Mouse (Mus musculus): ENCODE measurements around the gene Rnaseh2a.

Gene Rnaseh2a

DNA sequence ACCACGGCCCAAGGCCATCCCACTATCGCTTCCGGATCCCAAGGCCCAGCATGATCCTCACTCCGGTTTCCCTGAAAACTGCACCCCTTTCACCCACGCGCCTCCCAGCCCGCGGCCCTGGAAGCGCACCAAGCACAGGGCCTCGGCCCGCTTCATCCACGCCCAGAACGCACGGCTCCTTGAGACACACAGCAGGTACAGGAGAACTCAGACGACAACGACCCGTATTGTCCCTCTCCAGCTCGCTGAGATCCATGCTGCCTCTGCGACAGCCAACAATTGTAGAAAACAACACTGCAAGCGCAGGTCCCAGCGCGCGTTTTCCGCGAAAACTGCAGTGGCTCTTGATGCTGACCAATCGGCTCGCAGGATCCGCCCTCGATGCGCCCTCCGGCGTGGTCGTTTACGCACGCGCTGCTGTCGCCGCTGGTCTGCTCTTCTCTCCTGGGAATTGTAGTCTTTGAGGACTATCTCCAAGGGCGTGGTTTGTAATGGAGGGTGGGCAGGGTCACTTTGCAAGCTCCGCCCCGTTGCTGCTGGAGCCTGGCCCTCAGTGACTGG, 3.8 kb downstream of the Rnaseh2a start:
- DNase-seq = peak; percentile 98

DNA sequence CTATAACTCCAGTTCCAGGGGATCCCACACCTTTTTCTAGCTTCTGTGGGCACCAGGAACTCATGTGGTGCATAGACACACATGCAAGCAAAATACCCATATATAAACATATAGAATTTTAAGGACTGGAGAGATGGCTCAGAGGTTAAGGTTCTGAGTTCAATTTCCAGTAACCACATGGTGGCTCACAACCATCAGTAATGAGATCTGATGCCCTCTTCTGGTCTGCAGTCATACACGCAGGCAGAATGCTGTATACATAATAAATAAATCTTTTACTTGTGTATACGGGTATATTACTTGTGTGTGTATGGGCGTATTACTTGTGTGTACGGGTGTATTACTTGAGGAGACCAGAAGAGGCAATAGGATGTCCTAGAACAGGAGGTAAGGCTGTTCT, 5.6 kb downstream of the Rnaseh2a start:
- no peak for DNase-seq

DNA sequence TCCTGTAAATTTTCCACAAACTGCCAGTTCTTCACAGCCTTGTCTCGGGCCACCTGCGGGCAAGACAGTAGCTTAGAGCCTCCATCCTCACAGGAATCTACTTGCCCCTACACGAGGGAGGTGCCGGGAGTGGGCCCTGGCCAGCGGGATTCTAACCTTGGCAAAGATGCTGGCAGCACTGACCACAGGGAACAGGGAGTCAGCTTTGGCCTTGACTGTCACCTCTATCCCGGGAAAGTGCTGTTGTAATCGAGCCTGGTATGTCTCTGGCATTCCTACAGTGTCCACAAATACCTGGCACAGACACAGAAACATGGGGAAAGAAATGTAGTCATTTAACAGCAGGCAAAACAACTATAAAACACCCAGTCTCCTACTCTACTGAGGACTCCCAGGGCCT, 9.8 kb downstream of the Rnaseh2a start:
- no peak for DNase-seq

DNA sequence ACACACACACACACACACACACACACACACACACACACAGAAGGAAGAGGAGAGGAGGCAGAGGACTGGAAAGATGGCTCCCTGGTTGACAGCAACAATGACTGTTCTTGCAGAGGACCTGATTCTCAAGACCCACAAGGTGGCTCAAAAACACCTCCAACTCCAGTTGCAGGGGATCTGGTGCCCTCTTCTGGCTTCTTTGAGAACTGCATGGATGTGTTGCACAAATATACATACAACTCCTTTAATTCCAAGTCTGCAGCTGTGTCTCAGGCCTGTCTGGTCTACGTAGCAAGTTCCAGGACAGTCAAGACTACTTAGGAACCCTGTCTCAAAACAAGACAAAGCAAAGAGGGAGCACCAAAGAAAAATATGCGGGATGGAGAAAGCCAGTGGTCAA, 12.8 kb downstream of the Rnaseh2a start:
- peak; percentile 88 for DNase-seq

DNA sequence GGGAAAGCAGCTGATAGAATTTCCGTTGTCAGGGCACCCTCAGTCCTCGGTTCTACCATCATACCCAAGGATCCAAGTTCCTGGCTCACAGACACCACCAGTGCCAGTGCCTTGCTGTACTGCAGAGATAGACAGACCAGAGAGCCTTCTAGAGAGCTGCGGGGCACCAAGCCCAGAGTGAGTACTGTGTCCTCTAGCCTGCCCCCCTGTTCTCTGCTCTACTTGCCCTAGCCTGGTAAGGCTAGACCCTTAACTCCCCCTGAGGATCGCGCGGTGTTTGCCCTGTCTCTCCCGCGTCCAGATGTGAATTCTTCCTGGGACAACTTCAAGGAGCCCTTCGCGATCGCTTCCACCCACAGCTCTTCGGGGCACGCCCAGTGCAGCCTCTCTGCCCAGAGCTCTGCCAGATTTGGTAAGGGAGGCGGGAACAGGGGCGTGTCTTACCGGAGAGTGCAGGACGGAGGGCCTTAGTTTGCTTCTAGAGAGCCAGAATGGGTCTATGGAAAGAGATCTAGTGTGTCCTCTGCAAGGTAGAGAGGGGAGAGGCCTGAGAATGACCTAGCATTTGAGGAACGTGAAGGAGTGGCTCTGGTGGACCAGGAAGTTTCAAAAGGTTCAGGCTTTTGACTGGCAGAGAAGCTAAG, 16.8 kb downstream of the Rnaseh2a start:
- DNase-seq = peak; percentile 12

DNA sequence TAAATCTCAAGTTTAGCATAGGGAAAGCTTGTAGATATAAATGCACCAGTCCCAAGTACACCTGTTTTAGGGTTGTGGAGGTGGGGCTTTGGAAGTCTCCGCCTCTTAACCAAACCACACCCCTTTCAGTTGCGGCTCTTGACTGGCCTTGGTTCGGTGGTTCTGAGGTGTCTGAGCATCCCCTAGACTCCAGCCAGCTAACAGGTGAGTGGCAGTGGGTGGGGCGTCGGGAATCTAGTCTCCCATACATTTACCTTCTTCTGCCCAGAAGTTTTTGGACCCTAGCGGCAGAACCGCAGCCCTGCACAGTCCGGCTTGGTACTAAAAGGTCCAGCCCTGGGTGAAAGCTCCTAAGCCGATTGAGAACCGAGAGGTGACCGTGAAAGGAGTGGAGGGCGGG, 19.8 kb downstream of the Rnaseh2a start:
- peak; percentile 18 for DNase-seq

DNA sequence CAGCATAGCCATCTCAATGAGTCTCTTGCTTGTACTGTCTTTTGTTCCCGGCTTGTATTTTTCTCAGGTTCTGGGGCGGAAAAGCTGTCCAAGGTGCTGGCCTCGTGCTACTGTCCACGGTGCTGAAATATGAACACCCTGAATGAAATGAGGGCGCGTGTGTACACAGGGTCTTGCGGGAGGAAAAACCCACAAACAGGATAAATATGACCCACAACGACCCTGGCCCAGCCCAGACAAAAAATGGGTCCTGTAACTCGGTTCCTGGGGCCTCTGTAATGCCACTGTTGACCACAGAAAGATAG, 22.4 kb downstream of the Rnaseh2a start:
- peak; percentile 70 for DNase-seq

DNA sequence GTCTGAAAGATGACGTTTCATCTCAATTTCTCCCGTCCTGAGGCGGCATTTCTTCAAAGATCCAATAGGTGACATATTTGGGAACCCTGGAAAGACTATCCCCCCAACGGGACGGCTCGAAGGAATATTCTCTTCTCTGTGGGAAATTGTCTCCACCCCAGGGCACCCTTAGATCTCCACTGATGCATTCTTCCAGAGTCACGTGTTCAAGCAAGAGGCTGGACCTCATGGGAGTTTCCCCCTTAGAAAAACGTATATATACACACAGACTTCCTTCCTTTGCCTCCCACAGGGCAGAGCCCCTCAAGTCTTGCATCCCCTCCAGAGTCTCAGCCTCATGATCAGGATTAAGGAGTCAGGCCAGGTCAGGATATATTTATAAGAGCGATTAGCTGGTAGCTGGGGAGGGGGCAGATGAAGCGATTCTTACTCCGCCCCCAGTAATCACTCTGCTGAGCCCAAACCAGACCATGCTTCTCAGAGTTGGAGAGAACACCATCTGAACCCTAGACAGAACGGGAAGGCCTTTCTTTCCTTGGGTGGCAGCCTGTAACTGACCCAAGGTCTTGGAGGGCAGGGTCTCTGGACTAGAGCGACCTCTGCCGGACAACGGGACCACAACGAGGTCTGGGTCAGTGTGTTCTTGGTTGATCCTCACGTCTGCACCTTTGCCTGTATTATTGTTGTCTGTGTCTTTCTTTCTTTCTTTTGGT, 22.9 kb downstream of the Rnaseh2a start, which contains the start of gene Rtbdn:
Rtbdn (plus strand) TSS at position 464 of the 713 bp plus-strand sequence.
- peak; percentile 70 for DNase-seq

DNA sequence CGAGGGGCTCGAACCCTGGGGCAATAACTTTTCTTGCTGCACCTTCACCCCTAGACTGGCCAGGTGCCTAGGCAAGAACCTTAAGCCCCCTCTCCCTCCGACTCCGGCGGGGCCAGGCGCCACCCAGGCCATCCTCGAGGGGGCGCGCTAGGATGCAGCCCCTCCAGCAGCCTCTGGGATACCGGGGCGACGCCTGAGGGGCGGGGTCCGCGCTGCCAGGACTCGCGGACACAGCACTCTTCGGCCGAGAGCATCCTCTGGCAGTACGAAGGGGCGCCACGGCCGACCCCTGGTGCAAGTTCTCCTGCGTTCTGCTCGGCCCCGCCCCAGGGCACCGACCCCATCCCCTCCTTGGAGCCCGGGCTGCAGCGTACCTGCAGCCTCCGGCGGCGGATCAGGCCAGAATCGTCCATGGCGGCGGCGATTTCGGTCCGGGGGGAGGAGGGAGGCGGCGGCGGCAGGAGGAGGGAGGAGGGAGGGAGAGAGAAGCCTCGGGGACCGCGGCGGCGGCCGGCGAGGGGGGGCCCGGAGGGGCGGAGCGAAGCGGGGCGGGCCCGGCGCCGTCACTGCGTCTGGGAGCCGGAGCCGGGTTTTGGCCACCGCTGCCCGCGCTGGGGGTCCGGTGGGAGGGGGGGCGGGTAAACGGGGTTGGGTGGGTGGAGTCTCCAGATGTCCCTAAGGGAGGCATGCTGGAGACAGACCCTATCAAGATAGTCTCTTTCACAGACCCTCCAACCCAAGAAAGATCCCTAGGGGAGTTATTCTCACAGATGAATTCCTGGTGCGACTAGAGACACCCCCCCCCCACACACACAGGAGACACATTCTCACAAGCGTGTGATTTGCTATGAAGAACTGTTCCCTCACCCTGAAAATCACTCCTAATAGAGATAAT, 23.7 kb downstream of the Rnaseh2a start:
- DNase-seq = peak; percentile 77

DNA sequence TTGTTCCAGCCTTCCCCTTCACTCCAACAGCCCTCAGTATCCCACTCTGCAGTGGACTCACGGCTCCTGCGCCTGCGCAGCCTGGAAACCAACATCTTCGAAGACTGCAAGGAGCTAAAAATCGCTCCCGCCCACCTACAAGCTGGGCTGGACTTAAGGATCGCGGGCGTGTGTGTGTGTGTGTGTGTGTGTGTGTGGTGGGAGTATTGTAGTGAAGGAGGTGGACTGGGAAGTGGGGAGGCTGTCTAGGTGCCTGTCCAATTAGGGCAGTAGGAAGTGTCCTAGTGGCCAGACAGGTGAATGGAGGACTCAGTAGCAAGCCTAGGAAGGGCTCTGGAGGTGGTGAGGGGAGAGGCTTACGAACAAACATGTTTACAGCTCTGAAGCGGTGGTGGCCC, 24.3 kb downstream of the Rnaseh2a start:
- peak; percentile 69 for DNase-seq

DNA sequence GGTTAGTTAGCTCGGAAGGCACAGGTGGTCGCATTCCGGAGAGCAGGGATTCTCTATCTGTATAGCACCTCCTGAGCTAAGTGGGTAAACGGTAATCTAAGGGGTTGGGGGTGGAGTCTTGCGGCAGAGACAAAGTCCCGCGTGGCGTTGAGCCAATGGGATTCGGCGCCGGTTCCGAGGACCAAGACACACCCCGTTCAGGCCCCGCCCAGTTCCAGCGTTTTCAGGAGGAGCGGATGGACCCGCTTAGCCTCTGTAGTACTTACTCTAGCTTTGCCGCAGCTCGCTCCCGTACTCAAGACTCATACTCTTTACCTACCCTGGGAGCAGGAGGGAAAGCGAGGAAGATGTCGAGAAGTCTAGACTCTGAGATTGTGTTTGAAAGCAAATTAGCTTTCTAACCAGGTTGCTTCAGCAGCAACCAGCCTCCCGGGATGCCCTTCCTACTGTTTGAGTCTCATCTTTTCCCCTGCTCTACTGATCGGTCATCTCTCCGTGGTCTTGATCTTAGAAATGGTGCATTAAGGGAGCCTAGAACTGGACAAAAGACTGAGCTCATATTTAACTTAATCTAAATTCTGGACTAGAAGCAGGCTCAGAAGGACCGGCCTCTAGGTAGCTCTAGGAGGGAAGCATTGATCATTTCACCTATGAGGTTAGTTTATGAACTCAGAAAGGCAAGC, 24.9 kb downstream of the Rnaseh2a start:
- peak; percentile 84 for DNase-seq

DNA sequence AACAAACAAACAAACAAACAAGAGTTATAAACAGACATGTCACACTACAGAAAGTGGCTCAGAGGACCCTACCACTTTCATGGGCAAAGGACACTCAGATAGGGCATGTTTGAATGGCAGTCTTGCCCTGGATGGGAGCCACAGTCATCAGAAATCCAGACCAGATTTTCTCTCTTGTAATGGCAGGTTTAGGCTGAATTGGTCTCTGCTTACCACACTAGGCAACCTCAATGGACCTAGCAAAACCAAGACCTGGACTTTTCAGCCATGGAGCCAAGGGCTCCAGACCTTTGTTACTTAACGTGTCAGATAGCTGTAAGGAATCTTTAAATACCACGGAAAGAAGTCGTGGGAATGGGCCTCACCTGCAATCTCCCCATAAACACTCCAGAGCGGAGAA, 25.9 kb downstream of the Rnaseh2a start:
- peak; percentile 63 for DNase-seq

DNA sequence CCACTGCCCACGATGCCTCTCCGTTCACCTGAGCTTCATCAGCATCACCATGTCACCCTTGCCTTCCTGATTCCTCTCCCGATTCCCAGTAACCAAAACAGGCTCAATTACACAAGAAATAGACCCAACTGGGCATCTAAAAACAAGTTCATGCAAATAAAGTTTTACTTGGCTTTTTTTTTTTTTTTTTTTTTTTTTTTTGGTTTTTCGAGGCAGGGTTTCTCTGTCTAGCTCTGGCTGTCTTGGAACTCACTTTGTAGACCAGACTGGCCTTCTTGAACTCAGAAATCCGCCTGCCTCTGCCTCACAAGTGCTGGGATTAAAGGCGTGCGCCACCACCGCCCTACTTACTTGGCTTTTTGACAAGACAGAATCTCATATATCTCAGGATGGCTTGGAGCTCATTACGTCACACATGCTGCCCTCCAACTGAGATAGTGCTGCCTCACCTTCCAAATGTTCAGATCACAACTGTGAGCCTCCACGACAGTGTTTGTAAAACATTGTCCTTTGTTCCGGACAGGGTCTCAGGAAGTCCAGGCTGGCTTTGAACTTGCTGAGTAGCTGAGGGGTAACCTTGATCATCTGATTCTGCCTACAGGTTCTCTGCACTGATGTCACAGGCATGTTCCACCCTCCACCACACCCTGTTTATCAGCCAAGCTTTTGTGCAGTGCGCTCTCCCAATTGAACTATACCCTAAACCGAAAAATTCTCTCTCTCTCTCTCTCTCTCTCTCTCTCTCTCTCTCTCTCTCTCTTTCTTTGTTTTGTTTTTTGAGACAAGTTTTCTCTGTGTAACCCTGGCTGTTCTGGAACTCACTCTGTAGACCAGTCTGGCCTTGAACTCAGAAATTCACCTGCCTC, 31.7 kb downstream of the Rnaseh2a start:
- DNase-seq = no peak

DNA sequence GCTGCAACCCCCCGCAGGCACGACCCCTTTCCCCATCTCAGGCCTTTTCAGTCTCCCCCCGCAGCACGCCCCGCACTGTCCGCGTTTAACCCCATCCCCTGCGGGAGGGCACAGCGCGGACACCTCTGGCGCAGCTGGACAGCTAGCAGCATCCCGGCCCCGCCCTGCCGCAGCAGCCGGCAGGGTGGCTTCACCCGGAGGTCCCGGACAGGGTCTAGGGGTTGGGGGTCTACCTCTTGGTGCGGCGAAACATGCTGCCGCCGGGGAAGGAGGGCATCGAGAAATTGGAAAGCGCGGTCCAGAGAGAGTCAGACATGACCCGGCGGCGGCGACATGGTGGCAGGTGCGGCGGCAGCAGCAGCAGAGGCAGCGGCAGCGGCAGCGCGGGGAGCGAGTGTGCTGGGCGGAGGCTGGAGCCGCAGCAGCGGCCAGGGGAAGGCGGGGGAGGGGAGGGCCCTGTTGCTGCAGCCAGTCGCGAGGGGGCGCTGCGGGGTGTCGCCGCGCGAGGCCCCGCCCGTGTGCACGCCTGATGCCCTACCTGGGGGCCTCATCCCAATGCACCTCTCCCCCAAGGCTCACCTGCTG, 32.5 kb downstream of the Rnaseh2a start, which contains the start of gene Mast1:
Mast1 (minus strand) TSS at position 398 of the 585 bp plus-strand sequence.
- peak; percentile 86 for DNase-seq

DNA sequence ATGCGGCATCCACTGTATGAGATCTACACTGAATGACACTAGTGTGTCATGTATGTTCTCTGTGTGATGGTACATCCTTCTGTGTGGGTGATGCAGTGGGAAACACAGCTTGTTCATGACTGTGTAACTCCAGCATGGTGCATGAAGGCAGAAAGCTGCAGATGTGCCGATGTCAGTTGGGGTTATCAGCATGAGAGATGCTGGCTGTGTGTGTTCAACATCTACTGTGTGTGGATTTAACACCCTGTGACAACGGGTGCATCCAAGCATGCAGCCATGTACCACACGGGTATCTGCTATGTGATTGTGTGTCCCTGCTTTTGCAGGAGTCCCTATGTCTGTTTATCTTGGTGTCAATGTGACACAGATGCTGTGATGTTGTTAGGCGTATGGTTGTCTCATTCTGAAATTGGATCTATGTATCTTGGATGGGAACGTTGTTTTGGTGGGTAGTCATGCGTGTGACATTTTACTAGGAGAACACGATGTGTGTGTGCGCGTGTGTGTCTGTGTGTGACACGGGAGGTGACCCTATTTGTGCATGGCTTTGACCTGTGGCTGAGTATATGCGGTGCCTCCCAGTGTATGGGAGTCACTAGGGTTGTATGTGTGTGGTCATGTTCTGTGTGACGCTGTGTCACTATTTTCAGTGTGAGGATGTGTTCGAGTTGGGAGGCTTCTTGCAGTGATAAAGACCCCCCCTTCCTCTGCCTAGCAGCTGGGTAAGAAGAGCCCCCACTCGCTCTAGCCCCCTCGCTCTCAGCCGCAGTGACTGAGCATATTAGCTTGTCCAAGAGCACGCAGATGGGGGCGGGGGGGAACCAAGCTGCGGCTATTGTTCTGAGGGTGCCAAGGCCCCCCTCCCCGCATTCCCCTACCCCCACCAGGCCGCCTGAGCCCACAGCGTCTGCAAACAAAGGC, 33.3 kb downstream of the Rnaseh2a start:
- peak; percentile 60 for DNase-seq

DNA sequence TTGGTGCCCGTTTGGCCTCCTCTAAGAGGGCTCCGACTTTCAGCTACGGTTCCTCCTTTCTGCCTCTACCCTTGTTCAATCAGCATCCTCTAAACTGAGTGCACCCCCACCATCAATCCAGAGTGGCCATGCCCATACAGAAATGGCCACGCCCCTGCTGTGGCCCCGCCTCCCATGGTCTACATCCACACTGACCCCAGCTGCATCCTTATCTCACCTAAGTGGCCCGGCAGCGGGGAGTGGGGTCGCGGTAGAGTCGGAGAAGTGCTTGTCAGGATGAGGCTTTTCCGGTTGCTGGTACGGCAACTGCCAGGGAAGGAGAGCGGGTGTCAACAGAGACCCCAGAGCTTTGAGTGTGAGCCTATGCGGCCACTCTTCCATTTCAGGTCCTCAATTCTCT, 34.1 kb downstream of the Rnaseh2a start:
- peak; percentile 57 for DNase-seq

DNA sequence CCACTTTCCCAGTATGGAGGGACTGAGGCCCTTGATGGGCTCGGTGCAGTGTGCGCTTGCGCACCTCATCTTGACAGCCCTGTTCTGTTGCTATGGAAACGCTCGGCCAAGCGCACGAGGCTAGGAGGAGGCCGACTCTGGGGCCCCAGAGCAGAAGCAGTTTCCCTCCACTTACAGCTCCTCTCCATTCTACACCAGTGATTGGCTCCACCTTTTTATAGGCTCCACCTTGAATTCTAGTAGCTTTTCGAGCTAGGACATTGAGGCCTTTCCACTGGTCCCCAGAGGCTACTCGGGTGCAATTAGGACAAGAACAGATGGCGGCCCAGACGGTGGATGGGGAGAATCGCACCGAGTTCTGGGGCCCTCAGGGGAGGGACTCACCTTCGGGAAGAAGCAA, 34.7 kb downstream of the Rnaseh2a start:
- DNase-seq = peak; percentile 93

DNA sequence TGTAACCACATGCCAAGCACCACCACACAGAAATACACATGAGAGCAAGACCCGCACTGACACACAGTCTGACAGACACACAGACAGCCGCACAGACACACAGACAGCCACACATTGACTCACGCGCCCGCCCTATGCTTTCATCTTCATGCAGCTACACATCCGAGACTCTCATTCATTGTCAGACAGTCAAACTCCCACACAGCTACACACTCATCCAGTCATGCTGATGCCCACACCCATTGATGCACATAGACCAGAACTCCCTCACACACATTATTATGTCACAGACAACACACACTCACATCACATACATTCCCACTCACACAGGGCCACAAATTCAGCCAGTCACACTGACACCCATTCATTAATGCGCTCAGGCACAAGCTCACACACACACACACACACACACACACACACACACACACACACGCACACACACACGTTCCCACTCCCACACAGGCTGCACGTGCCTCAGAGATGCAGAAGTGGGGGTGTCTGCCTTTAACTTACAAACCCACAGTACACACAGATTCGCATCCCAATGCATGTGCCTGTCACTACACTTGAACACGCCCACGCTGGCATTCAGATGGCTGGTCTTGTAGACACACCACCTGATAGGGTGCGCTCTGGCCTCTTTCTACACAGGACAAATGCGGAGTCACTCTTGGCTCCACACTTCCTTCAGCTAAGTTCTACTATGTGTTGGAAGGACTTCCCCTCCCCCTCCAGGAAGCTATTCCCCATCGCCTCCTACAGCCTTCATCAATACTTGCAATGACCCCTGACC, 35.6 kb downstream of the Rnaseh2a start:
- no peak for DNase-seq

DNA sequence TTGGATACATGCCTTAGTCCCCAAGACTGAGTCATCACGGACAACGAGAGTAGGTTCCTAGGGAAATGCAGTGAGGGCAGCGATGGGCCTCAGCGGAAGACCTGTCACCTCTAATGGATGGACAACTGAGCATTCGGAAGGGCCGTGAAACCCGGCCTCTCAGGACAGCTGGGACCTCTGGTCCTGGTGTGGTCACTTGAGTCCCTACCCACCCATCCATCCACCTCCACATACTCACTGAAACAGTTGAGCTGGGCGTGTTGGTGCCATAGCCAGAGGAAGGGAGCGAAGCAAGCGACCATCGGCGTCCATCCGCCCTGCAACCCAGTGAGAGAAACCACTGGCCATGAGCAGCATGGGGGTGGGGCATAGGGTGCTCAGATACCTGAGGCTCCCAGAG, 39.0 kb downstream of the Rnaseh2a start:
- DNase-seq = no peak
